Mouse (Mus musculus): ENCODE results near the gene Actl7b. TPM values are rescaled to one million over a fixed set of nuclear protein-coding genes. Genes with fewer than 3 reads are reported as not detected.

Gene Actl7b
- total and polyA plus RNA-seq, 2 experiments = not detected

- no peaks in the 10 kb centered on the region for H3K4me1 ChIP-seq (ENCODE audit: control insufficient read depth, insufficient read depth, low read length)
- no peak for DNase-seq (ENCODE audit: extremely low read depth, low read depth, low spot score)
- WGBS = 81% methylated on average over 18 of the region's 18 CpGs
- no peak within 1 kb of the TSS for H3K27ac ChIP-seq (replicated peaks; ENCODE audit: insufficient read depth, low read depth, low read length)
- no peaks in the 10 kb centered on the region for H3K27me3 ChIP-seq (ENCODE audit: control insufficient read depth, insufficient read depth, low read length)
- TF ChIP-seq CTCF (IDR thresholded peaks at IDR 0.05; ENCODE audit: low read depth, low read length) (no peak), POLR2A (IDR thresholded peaks at IDR 0.05; ENCODE audit: extremely low read depth, insufficient read depth, low read length) (no peak)
- H3K36me3 ChIP-seq (ENCODE audit: control insufficient read depth, insufficient read depth, low read length) = no peaks in the 10 kb centered on the region
- no peak within 1 kb of the TSS for H3K9ac ChIP-seq (ENCODE audit: low read depth, low read length)
- no peaks in the 10 kb centered on the region for H3K79me2 ChIP-seq (ENCODE audit: control insufficient read depth, insufficient read depth, low read length)
- H3K4me3 ChIP-seq (ENCODE audit: insufficient read depth, low read depth, low read length) = no peak within 1 kb of the TSS
These were observed 1.2 kb downstream of the Actl7b start, which contains the start of gene Gm26657 for GRCm38 (mm10) chr4:56740020-56740485. Gene Gm26657, plus strand, starts transcription at chr4:56740070.

- TF ChIP-seq POLR2A (IDR thresholded peaks at IDR 0.05; ENCODE audit: extremely low read depth, insufficient read depth, low read length) = no peak
- peak; percentile 18; the same call in 1 of the 2 replicates for TF ChIP-seq CTCF (IDR thresholded peaks at IDR 0.05; ENCODE audit: low read depth, low read length)
- Histone ChIP-seq H3K9ac (ENCODE audit: low read depth, low read length) (no peak overlapping the region), H3K4me3 (ENCODE audit: insufficient read depth, low read depth, low read length) (no peak overlapping the region), H3K27ac (replicated peaks; ENCODE audit: insufficient read depth, low read depth, low read length) (no peak overlapping the region), H3K27me3 (ENCODE audit: control insufficient read depth, insufficient read depth, low read length) (no peaks in the 10 kb centered on the region), H3K4me1 (ENCODE audit: control insufficient read depth, insufficient read depth, low read length) (no peaks in the 10 kb centered on the region), H3K79me2 (ENCODE audit: control insufficient read depth, insufficient read depth, low read length) (no peaks in the 10 kb centered on the region), H3K36me3 (ENCODE audit: control insufficient read depth, insufficient read depth, low read length) (no peaks in the 10 kb centered on the region)
- DNase-seq (ENCODE audit: extremely low read depth, low read depth, low spot score) = no peak
- WGBS = 57% methylated on average over 8 of the region's 8 CpGs
These were observed 15.4 kb downstream of the Actl7b start for GRCm38 (mm10) chr4:56725839-56726238.

- TF ChIP-seq CTCF (IDR thresholded peaks at IDR 0.05; ENCODE audit: low read depth, low read length) (no peak), POLR2A (IDR thresholded peaks at IDR 0.05; ENCODE audit: extremely low read depth, insufficient read depth, low read length) (no peak)
- H3K4me3 ChIP-seq (ENCODE audit: insufficient read depth, low read depth, low read length) = no peak overlapping the region
- no peaks in the 10 kb centered on the region for H3K27me3 ChIP-seq (ENCODE audit: control insufficient read depth, insufficient read depth, low read length)
- 89% methylated on average over 6 of the region's 6 CpGs for WGBS
- no peak overlapping the region for H3K9ac ChIP-seq (ENCODE audit: low read depth, low read length)
- H3K4me1 ChIP-seq (ENCODE audit: control insufficient read depth, insufficient read depth, low read length) = no peaks in the 10 kb centered on the region
- H3K79me2 ChIP-seq (ENCODE audit: control insufficient read depth, insufficient read depth, low read length) = no peaks in the 10 kb centered on the region
- no peak overlapping the region for H3K27ac ChIP-seq (replicated peaks; ENCODE audit: insufficient read depth, low read depth, low read length)
- no peak for DNase-seq (ENCODE audit: extremely low read depth, low read depth, low spot score)
- no peaks in the 10 kb centered on the region for H3K36me3 ChIP-seq (ENCODE audit: control insufficient read depth, insufficient read depth, low read length)
These were observed 18.0 kb downstream of the Actl7b start for GRCm38 (mm10) chr4:56723237-56723636.

- Histone ChIP-seq H3K27ac (replicated peaks; ENCODE audit: insufficient read depth, low read depth, low read length) (no peak overlapping the region), H3K79me2 (ENCODE audit: control insufficient read depth, insufficient read depth, low read length) (no peaks in the 10 kb centered on the region), H3K27me3 (ENCODE audit: control insufficient read depth, insufficient read depth, low read length) (no peaks in the 10 kb centered on the region), H3K36me3 (ENCODE audit: control insufficient read depth, insufficient read depth, low read length) (no peaks in the 10 kb centered on the region), H3K4me1 (ENCODE audit: control insufficient read depth, insufficient read depth, low read length) (no peaks in the 10 kb centered on the region), H3K9ac (ENCODE audit: low read depth, low read length) (no peak overlapping the region), H3K4me3 (ENCODE audit: insufficient read depth, low read depth, low read length) (no peak overlapping the region)
- no peak for TF ChIP-seq CTCF (IDR thresholded peaks at IDR 0.05; ENCODE audit: low read depth, low read length)
- no peak for TF ChIP-seq POLR2A (IDR thresholded peaks at IDR 0.05; ENCODE audit: extremely low read depth, insufficient read depth, low read length)
- 53% methylated on average over 6 of the region's 6 CpGs for WGBS
- no peak for DNase-seq (ENCODE audit: extremely low read depth, low read depth, low spot score)
These were observed 18.9 kb downstream of the Actl7b start for GRCm38 (mm10) chr4:56722346-56722745.

- Histone ChIP-seq H3K9ac (ENCODE audit: low read depth, low read length) (no peak overlapping the region), H3K79me2 (ENCODE audit: control insufficient read depth, insufficient read depth, low read length) (no peaks in the 10 kb centered on the region), H3K4me3 (ENCODE audit: insufficient read depth, low read depth, low read length) (no peak overlapping the region), H3K27ac (replicated peaks; ENCODE audit: insufficient read depth, low read depth, low read length) (no peak overlapping the region), H3K27me3 (ENCODE audit: control insufficient read depth, insufficient read depth, low read length) (no peaks in the 10 kb centered on the region), H3K36me3 (ENCODE audit: control insufficient read depth, insufficient read depth, low read length) (no peaks in the 10 kb centered on the region), H3K4me1 (ENCODE audit: control insufficient read depth, insufficient read depth, low read length) (no peaks in the 10 kb centered on the region)
- 18% methylated on average over 3 of the region's 3 CpGs for WGBS
- no peak for DNase-seq (ENCODE audit: extremely low read depth, low read depth, low spot score)
- TF ChIP-seq CTCF (IDR thresholded peaks at IDR 0.05; ENCODE audit: low read depth, low read length) (peak; percentile 47; the same call in 1 of the 2 replicates), POLR2A (IDR thresholded peaks at IDR 0.05; ENCODE audit: extremely low read depth, insufficient read depth, low read length) (no peak)
These were observed 19.8 kb downstream of the Actl7b start for GRCm38 (mm10) chr4:56721469-56721868.

- WGBS = 76% methylated on average over 9 of the region's 9 CpGs
These were observed 20.8 kb downstream of the Actl7b start for GRCm38 (mm10) chr4:56720403-56720802.

More at GRCm38 (mm10) chr4:56720403-56720802, 20.8 kb downstream of the Actl7b start:
- H3K4me1 ChIP-seq (ENCODE audit: control insufficient read depth, insufficient read depth, low read length) = no peaks in the 10 kb centered on the region
- no peak for DNase-seq (ENCODE audit: extremely low read depth, low read depth, low spot score)
- H3K4me3 ChIP-seq (ENCODE audit: insufficient read depth, low read depth, low read length) = no peak overlapping the region
- TF ChIP-seq CTCF (IDR thresholded peaks at IDR 0.05; ENCODE audit: low read depth, low read length) (no peak), POLR2A (IDR thresholded peaks at IDR 0.05; ENCODE audit: extremely low read depth, insufficient read depth, low read length) (no peak)
- H3K79me2 ChIP-seq (ENCODE audit: control insufficient read depth, insufficient read depth, low read length) = no peaks in the 10 kb centered on the region
- no peak overlapping the region for H3K27ac ChIP-seq (replicated peaks; ENCODE audit: insufficient read depth, low read depth, low read length)
- no peak overlapping the region for H3K9ac ChIP-seq (ENCODE audit: low read depth, low read length)
- H3K36me3 ChIP-seq (ENCODE audit: control insufficient read depth, insufficient read depth, low read length) = no peaks in the 10 kb centered on the region
- no peaks in the 10 kb centered on the region for H3K27me3 ChIP-seq (ENCODE audit: control insufficient read depth, insufficient read depth, low read length)

Data from liver, adult 2 months (tissue).